Mouse (Mus musculus) midbrain, embryonic 14.5 days (tissue): ENCODE data around the gene Fgd4. TPM values are rescaled to one million over a fixed set of nuclear protein-coding genes. Genes with fewer than 3 reads are reported as not detected.
"Not testable (repeated sequence)": the region's sequence is repeated elsewhere in the genome, so short reads cannot be mapped to it uniquely, and the experiment has no call there.

Experiments
- ATAC-seq: fragments of 200-750 bp; cut with Nextera tagmentation; 2 replicates; pipeline ENCODE4 v1.8.0; 2017; ENCODE audit warnings: moderate number of reproducible peaks, moderate library complexity; ENCODE audit not compliant: low FRiP score, low TSS enrichment
- DNase-seq: peaks from one replicate; pipeline ENCODE4 v3.0.0-alpha.2; 2015
- H3K27ac ChIP-seq: fragments of 300-500 bp; sonication (generic); replicated peaks from 2 replicates; pipeline ENCODE4 v1.5.1; 2014; ENCODE audit warnings: mild to moderate bottlenecking, low read depth, low read length, moderate library complexity
- H3K27me3 ChIP-seq: fragments of 300-500 bp; sonication (generic); 2 replicates; pipeline ENCODE4 v1.6.1; 2014; ENCODE audit warnings: low read length, control low read depth, mixed read lengths; ENCODE audit not compliant: control insufficient read depth, insufficient read depth
- H3K36me3 ChIP-seq: fragments of 300-500 bp; sonication (generic); 2 replicates; pipeline ENCODE4 v1.6.1; 2014; ENCODE audit warnings: low read length, control low read depth; ENCODE audit not compliant: control insufficient read depth, insufficient read depth
- H3K4me1 ChIP-seq: fragments of 300-500 bp; sonication (generic); 2 replicates; pipeline ENCODE4 v1.6.1; 2014; ENCODE audit warnings: mild to moderate bottlenecking, antibody characterized with exemption, low read length, control low read depth; ENCODE audit not compliant: control insufficient read depth, insufficient read depth
- H3K4me2 ChIP-seq: fragments of 300-500 bp; sonication (generic); 2 replicates; pipeline ENCODE4 v1.6.1; 2014; ENCODE audit warnings: mild to moderate bottlenecking, low read length, moderate library complexity
- H3K4me3 ChIP-seq: fragments of 300-500 bp; sonication (generic); replicated peaks from 2 replicates; pipeline ENCODE4 v1.5.1; 2014; ENCODE audit warnings: low read depth, low read length
- H3K9ac ChIP-seq: fragments of 300-500 bp; sonication (generic); replicated peaks from 2 replicates; pipeline ENCODE4 v1.6.1; 2014; ENCODE audit warnings: mild to moderate bottlenecking, low read length, moderate library complexity
- H3K9me3 ChIP-seq: fragments of 300-500 bp; sonication (generic); 2 replicates; pipeline ENCODE4 v1.6.1; 2016; ENCODE audit warnings: low read length, control low read depth, mixed read lengths; ENCODE audit not compliant: control insufficient read depth
- WGBS: fragments of 180-500 bp; shearing (Covaris S2); extraction: QIAGEN DNeasy Blood & Tissue Kit; methylation state at CpG from one replicate; pipeline ENCODE4 v1.1.7; 2014; 5-methylcytosine and 5-hydroxymethylcytosine counted together
- polyA plus RNA-seq: library from polyadenylated mRNA; unstranded; fragments of >200 nt; fragmentation: Nextera tagmentation; extraction: Ambion mirVana; gene quantifications from 2 replicates; pipeline ENCODE4 v1.2.1, GENCODE M21; 2014

The Fgd4 gene
- polyA plus RNA-seq, 1 experiment from 2014 or later = 25.5 TPM

DNA sequence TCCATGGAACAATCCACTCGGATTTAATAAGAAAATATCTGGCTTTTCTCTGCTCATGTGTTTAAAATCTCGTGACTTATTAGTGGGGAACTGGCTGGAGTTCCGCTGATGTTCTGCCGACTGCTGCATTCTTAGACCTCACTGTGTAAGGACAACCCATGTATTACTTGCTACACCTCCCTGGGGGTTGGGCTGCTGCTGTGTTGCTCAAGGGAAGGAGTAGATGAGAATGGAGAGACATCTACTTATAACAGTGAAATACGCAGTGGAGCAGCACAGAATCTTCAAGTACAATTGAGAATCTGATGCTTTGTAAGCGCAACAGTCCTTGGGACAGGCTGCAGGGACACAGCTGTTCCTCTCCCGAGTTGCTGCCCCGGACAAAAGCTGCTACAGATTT, 73.1 kb downstream of the Fgd4 start:
- H3K27ac ChIP-seq = no peak overlapping the region
- peak; percentile 30 for DNase-seq
- WGBS = 33% methylated on average over 8 of the region's 8 CpGs

GRCm38 (mm10) chr16:16526741-16527105, 73.6 kb downstream of the Fgd4 start:
- peaks cover 14% of the 10 kb centered on the region for H3K4me1 ChIP-seq

More for the DNA sequence above, 73.1 kb downstream of the Fgd4 start:
- Histone ChIP-seq H3K36me3 (no peaks in the 10 kb centered on the region), H3K4me1 (peaks cover 14% of the 10 kb centered on the region), H3K9ac (no peak overlapping the region), H3K9me3 (no peaks in the 10 kb centered on the region), H3K4me2 (no peak overlapping the region), H3K27me3 (no peaks in the 10 kb centered on the region), H3K4me3 (no peak overlapping the region)
- ATAC-seq = no peak

DNA sequence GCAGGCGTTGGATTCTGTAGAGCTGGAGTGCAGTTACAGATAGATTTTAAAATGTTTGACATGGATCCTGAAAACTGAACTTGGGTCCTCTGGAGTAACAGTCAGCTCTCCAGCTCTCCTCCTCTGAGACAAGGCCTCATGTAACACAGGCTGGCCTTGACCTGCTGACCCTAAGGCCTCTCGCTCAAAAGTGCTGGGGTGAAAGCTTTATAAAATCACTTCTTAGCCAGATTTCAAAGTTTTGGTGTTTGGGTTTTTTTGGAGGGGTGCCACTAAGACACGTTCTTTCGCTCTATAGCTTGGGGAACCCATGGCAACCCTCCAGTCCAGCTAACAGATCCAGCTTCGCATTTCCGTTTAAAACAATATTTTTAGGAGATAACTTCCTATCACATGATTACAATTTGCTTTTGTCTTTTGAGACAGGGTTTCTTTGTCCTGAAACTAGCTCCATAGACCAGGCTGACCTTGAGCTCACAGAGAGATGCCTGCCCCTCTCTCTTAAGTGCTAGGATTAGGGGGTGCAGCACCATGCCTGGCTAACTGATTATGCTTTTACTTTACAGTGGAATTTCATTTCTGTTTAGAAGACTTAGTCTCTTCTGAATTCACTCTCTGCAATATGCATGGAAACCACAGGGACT, 74.1 kb downstream of the Fgd4 start:
- H3K4me3 ChIP-seq = no peak overlapping the region
- H3K9me3 ChIP-seq = no peaks in the 10 kb centered on the region
- WGBS = 71% methylated on average over 6 of the region's 6 CpGs
- H3K4me2 ChIP-seq = no peak overlapping the region
- no peak overlapping the region for H3K27ac ChIP-seq
- DNase-seq (peak; percentile 18), ATAC-seq (no peak)
- peaks cover 14% of the 10 kb centered on the region for H3K4me1 ChIP-seq
- H3K27me3 ChIP-seq = no peaks in the 10 kb centered on the region
- no peak overlapping the region for H3K9ac ChIP-seq
- no peaks in the 10 kb centered on the region for H3K36me3 ChIP-seq

More at GRCm38 (mm10) chr16:16526741-16527105, 73.6 kb downstream of the Fgd4 start:
- no peak for DNase-seq
- WGBS = 66% methylated on average over 6 of the region's 6 CpGs
- Histone ChIP-seq H3K27me3 (no peaks in the 10 kb centered on the region), H3K36me3 (no peaks in the 10 kb centered on the region), H3K4me2 (no peak overlapping the region), H3K9me3 (no peaks in the 10 kb centered on the region), H3K27ac (no peak overlapping the region), H3K4me3 (no peak overlapping the region), H3K9ac (no peak overlapping the region)
- no peak for ATAC-seq

DNA sequence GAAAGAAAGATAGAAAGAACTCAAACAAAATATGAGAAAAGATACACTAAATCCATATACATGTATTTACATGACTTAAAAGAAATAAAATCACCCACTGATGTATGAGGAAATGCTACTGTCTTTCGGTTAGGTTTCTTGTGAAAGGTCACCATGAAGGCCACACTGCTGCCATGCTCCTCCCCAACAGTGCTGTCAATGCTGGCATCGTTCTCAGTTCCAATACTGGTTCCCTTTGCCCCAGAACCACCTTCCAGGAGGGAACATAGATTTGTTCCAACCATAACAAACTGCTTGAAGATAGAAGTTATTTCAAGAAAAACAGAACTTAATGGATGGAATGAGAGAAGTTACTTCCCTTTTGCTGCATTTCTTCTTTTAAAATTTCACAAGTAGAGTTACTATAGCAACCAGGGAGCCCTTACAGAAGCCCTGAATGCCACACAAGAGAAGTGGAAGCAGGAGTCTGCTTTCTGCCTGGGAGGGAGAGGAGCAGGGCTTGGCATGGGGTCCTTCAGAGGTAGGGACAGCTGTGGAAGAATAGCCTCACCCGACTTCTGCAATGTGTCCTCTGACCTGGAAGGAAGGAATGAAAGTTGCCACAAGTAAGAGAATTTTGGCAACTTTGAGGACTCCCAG, 75.0 kb downstream of the Fgd4 start:
- no peaks in the 10 kb centered on the region for H3K9me3 ChIP-seq
- WGBS = 60% methylated on average over 3 of the region's 3 CpGs
- no peaks in the 10 kb centered on the region for H3K27me3 ChIP-seq
- peaks cover 14% of the 10 kb centered on the region for H3K4me1 ChIP-seq
- no peak overlapping the region for H3K4me3 ChIP-seq
- H3K9ac ChIP-seq = no peak overlapping the region
- H3K27ac ChIP-seq = no peak overlapping the region
- no peak overlapping the region for H3K4me2 ChIP-seq
- DNase-seq = no peak
- ATAC-seq = no peak
- no peaks in the 10 kb centered on the region for H3K36me3 ChIP-seq

DNA sequence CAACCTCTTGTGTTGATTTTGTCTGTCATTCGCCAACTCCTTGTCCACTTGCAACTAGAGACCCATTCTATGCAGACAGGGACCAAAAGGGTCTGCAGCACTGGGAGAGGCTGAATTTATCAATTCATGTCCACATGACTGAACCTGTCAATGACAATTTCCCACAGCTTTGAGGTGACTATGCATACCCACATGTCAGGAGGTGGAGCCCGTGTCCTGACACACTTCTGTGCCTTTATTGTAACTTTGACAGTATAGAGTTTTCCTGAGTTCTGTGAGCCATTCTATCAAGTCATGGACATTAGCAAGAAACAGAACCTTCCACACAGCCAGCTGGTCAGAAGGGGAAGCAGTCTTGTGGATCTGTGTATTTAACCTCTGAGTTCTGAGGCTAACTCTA, 76.7 kb downstream of the Fgd4 start:
- DNase-seq (no peak), ATAC-seq (no peak)
- Histone ChIP-seq H3K9me3 (no peaks in the 10 kb centered on the region), H3K9ac (no peak overlapping the region), H3K27ac (no peak overlapping the region), H3K36me3 (no peaks in the 10 kb centered on the region), H3K4me1 (peaks cover 14% of the 10 kb centered on the region), H3K4me3 (no peak overlapping the region), H3K27me3 (no peaks in the 10 kb centered on the region), H3K4me2 (no peak overlapping the region)
- 75% methylated on average over 2 of the region's 2 CpGs for WGBS

- H3K4me1 ChIP-seq = peaks cover 14% of the 10 kb centered on the region
- not testable (repeated sequence) for H3K36me3 ChIP-seq, H3K27ac ChIP-seq, DNase-seq, H3K9me3 ChIP-seq, H3K9ac ChIP-seq, H3K4me2 ChIP-seq, H3K27me3 ChIP-seq, ATAC-seq, H3K4me3 ChIP-seq
- 58% methylated on average over 2 of the region's 2 CpGs for WGBS
Measured at GRCm38 (mm10) chr16:16522869-16523268, 77.5 kb downstream of the Fgd4 start.

DNA sequence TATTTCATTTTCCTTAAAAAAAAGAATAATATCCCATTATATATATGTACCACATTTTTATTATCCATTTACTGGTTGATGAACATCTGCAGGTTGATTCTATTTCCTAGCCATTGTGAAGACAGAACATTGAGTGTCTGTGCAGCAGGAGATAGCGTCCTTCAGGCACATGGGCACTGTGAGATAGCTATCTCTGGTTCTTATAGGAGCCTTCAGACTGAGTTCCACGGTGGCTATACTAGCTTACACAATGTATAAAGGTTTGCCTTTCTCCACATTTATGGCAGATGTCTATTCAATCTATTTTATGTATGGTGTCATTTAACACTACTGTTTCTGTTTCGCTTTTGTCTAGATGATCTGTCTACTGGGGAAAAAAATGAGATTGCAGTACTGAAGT, 98.9 kb downstream of the Fgd4 start:
- H3K36me3 ChIP-seq = peaks cover 17% of the 10 kb centered on the region
- no peak overlapping the region for H3K27ac ChIP-seq
- DNase-seq = no peak
- H3K4me1 ChIP-seq = no peaks in the 10 kb centered on the region
- no peaks in the 10 kb centered on the region for H3K9me3 ChIP-seq
- H3K4me3 ChIP-seq = no peak overlapping the region
- no peak overlapping the region for H3K9ac ChIP-seq
- H3K4me2 ChIP-seq = no peak overlapping the region
- H3K27me3 ChIP-seq = no peaks in the 10 kb centered on the region
- WGBS = 97% methylated on average over 3 of the region's 3 CpGs
- no peak for ATAC-seq

DNA sequence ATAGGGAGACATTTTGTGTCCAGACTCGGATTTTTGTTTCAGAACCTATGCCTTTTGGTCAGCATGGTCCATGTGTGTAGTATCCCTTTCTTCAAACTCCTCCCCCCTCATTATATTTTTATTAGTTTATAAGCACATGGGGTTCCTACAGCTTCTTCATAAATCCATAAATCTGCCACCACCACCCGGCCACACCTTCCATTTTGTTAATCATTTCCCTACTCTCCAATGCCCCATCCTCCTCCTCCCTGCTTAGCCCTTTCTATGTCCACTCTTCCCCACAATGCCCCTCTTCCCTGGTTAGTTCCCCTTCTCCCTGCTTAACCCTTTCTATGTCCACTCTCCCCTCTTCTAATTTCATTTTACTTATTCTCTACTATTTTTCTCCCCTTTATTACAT, 99.4 kb downstream of the Fgd4 start:
- DNase-seq (no peak), ATAC-seq (no peak)
- Histone ChIP-seq H3K9me3 (no peaks in the 10 kb centered on the region), H3K9ac (no peak overlapping the region), H3K36me3 (peaks cover 17% of the 10 kb centered on the region), H3K4me1 (no peaks in the 10 kb centered on the region), H3K27ac (no peak overlapping the region), H3K4me3 (no peak overlapping the region), H3K4me2 (no peak overlapping the region), H3K27me3 (no peaks in the 10 kb centered on the region)
- WGBS = 95% methylated on average over 2 of the region's 2 CpGs

DNA sequence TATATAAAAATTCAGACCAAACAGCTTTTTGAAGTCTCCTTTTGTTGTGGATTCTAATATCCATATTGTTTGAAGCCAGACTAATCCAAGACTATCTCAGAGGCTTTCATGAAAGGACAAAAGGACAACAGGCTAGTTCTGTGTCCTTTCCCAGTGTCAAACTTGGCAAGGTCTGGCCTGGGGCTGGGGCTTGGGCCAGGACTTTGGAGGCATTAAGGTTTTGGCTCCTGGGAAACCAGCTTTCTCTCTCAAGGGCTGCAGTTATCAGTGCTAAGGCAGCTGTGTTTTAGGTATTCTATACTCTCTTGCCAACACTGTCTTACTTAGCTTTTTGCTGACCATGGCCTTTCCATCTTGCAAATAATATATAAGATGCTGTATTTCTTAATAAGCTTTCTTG, 101.6 kb downstream of the Fgd4 start:
- Histone ChIP-seq H3K4me1 (no peaks in the 10 kb centered on the region), H3K4me2 (no peak overlapping the region), H3K4me3 (no peak overlapping the region), H3K36me3 (peaks cover 16% of the 10 kb centered on the region), H3K9me3 (no peaks in the 10 kb centered on the region), H3K27ac (0 out of 2 replicates have a peak overlapping the region, but pooled peaks have one; percentile 41), H3K27me3 (no peaks in the 10 kb centered on the region), H3K9ac (no peak overlapping the region)
- DNase-seq (peak; percentile 43), ATAC-seq (no peak)
